17 mouse cellular contexts compared by ENCODE assay signal in the genomic region with DNA sequence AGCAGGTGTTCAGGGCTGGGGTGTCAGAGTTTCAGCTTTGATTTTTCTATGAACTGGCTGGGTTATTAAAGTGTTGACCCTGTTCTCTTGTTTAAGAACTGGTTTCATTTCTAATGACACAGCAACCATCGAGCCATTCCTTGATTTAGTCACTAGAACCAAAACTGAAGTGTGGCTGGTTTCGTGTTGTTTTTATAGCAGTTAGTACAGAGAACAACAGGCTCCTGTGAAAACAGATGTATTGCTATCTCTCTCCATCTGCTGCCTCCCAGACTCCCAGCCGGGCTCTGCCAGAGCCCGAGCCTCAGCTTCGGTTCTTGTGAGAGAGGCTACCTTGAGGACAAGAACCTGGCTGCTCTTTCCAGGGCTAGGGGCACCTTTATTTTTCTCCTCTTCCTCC.
DNase-seq lines count a peak whose midpoint lies in the region; ATAC-seq and TF ChIP-seq lines count a peak whose summit lies in the region.
"Had no signal": no experiment of that assay in that cellular context is flagged by ENCODE, and none has a peak within 500 bp of the region (broad histone marks: within the 10 kb centered on the region; RNA-seq: fewer than 3 reads in every experiment).

No protein-coding gene starts in this region.

- H3K27ac ChIP-seq in forebrain, embryonic 14.5 days (ENCODE audit: low read depth, low read length) = no peak overlapping the region
- no peak overlapping the region for H3K27ac ChIP-seq in forebrain, embryonic 10.5 days
- H3K27ac ChIP-seq in CH12.LX (ENCODE audit: insufficient read depth, low read depth) = peak overlapping the region; percentile 68
- H3K27ac ChIP-seq: heart, embryonic 15.5 days; hindbrain, embryonic 14.5 days; midbrain, embryonic 13.5 days; neural tube, embryonic 12.5 days had no signal

- H3K79me2 ChIP-seq in CH12.LX (replicated peaks; ENCODE audit: control insufficient read depth, extremely low read depth, insufficient read depth, poor library complexity, severe bottlenecking) = no peaks in the 10 kb centered on the region

- TF ChIP-seq POLR2A in CH12.LX (IDR thresholded peaks at IDR 0.05; ENCODE audit: low read depth, low read length) = no peak

- no peak; the same call in none of the 2 replicates for TF ChIP-seq RAD21 in CH12.LX (IDR thresholded peaks at IDR 0.05; ENCODE audit: low read depth, low read length)

- DNase-seq in forebrain, embryonic 14.5 days (ENCODE audit: low spot score) = peak; percentile 67
- DNase-seq in forebrain, embryonic 10.5 days (ENCODE audit: extremely low spot score, low spot score) = no peak
- DNase-seq in CH12.LX (ENCODE audit: extremely low read depth) = peak; percentile 49
- peak; percentile 62 to 64 for DNase-seq in layer of hippocampus, adult 8-10 months (ENCODE audit: low spot score in 2 of 2)
- DNase-seq in right cerebral cortex, postnatal 10 days (ENCODE audit: low spot score in 2 of 2) = peak; percentile 60 to 64
- DNase-seq in lung, postnatal 25 days (ENCODE audit: low spot score) = no peak
- no peak for DNase-seq in heart, postnatal 36 days
- DNase-seq in thymus, postnatal 0 days (ENCODE audit: low spot score) = no peak
- DNase-seq: adrenal gland, postnatal 36 days; cerebellum, adult 11-12 months; kidney, adult 2 months; lung, postnatal 10 days had no signal

- H3K4me3 ChIP-seq in forebrain, embryonic 14.5 days (ENCODE audit: low read depth, low read length) = no peak overlapping the region
- H3K4me3 ChIP-seq in forebrain, embryonic 10.5 days = no peak overlapping the region
- H3K4me3 ChIP-seq in CH12.LX (replicated peaks in 1 of 3; ENCODE audit: low read depth in 2 of 3, low read length in 2 of 3, poor library complexity in 1 of 3) = no peak overlapping the region
- H3K4me3 ChIP-seq: heart, embryonic 15.5 days; midbrain, embryonic 13.5 days; neural tube, embryonic 12.5 days had no signal

- no peaks in the 10 kb centered on the region for H3K9me3 ChIP-seq in forebrain, embryonic 14.5 days (replicated peaks; ENCODE audit: control insufficient read depth, low read length)
- no peaks in the 10 kb centered on the region for H3K9me3 ChIP-seq in forebrain, embryonic 10.5 days
- no peaks in the 10 kb centered on the region for H3K9me3 ChIP-seq in CH12.LX (replicated peaks; ENCODE audit: low read length)
- H3K9me3 ChIP-seq: heart, embryonic 15.5 days; midbrain, embryonic 13.5 days; neural tube, embryonic 12.5 days had no signal

- in situ Hi-C loops in CH12.LX (cut with MboI; ENCODE audit: low pct_ligation_motif_present, low pct_unique_long_range_greater_than_20kb, low sequenced_read_pairs) = loop anchor here (5.0 kb wide), 2 partner anchors 41 to 69 kb away; no protein-coding TSS in a partner anchor

- H3K36me3 ChIP-seq in forebrain, embryonic 14.5 days (ENCODE audit: control insufficient read depth, insufficient read depth, low read length) = no peaks in the 10 kb centered on the region
- H3K36me3 ChIP-seq in forebrain, embryonic 10.5 days (replicated peaks) = no peaks in the 10 kb centered on the region
- no peaks in the 10 kb centered on the region for H3K36me3 ChIP-seq in CH12.LX (replicated peaks in 1 of 2; ENCODE audit: control insufficient read depth in 1 of 2, insufficient read depth in 1 of 2, low read length in 1 of 2)
- H3K36me3 ChIP-seq: heart, embryonic 15.5 days; midbrain, embryonic 13.5 days; neural tube, embryonic 12.5 days had no signal

- TF ChIP-seq CTCF in CH12.LX (conservative IDR thresholded peaks at IDR 0.05 in 1 of 2, IDR thresholded peaks at IDR 0.05 in 1 of 2; ENCODE audit: low read depth in 2 of 2, low read length in 2 of 2) = no peak

- peak; percentile 93 for TF ChIP-seq EP300 in CH12.LX (IDR thresholded peaks at IDR 0.05; ENCODE audit: low read length)

- no peak overlapping the region for H3K9ac ChIP-seq in forebrain, embryonic 14.5 days (ENCODE audit: low read length)
- peak overlapping the region; percentile 63 for H3K9ac ChIP-seq in CH12.LX (ENCODE audit: insufficient read depth, low read depth)
- H3K9ac ChIP-seq: heart, embryonic 15.5 days; hindbrain, embryonic 14.5 days; midbrain, embryonic 13.5 days; neural tube, embryonic 12.5 days had no signal

- peak; percentile 64; the same call in 1 of the 2 replicates for ATAC-seq in forebrain, embryonic 14.5 days
- ATAC-seq: midbrain, embryonic 13.5 days had no signal

- WGBS in forebrain, embryonic 14.5 days = 69% methylated on average over 5 of the region's 5 CpGs
- WGBS in forebrain, embryonic 10.5 days = 85% methylated on average over 5 of the region's 5 CpGs

- dilution Hi-C loops in CH12.LX (cut with MboI; ENCODE audit: extremely low pct_ligation_motif_present, extremely low pct_unique_long_range_greater_than_20kb, low sequenced_read_pairs) = no loop called here

- H3K27me3 ChIP-seq in forebrain, embryonic 14.5 days (replicated peaks; ENCODE audit: control insufficient read depth, insufficient read depth, low read length) = no peaks in the 10 kb centered on the region
- 0 out of 2 replicates have a peak, but pooled peaks cover 4% of the 10 kb centered on the region for H3K27me3 ChIP-seq in forebrain, embryonic 10.5 days (ENCODE audit: poor library complexity, severe bottlenecking)
- H3K27me3 ChIP-seq in CH12.LX (replicated peaks) = no peaks in the 10 kb centered on the region
- H3K27me3 ChIP-seq: heart, embryonic 15.5 days; midbrain, embryonic 13.5 days; neural tube, embryonic 12.5 days had no signal

- H3K4me2 ChIP-seq in forebrain, embryonic 14.5 days (ENCODE audit: low read length) = no peak overlapping the region
- peak overlapping the region; percentile 73 for H3K4me2 ChIP-seq in CH12.LX (ENCODE audit: insufficient read depth, low read depth, poor library complexity, severe bottlenecking)
- H3K4me2 ChIP-seq: heart, embryonic 15.5 days; hindbrain, embryonic 14.5 days; liver, embryonic 11.5 days; midbrain, embryonic 13.5 days; neural tube, embryonic 12.5 days had no signal

- intact Hi-C loops in heart, postnatal 36 days (cut with DNase I) = no loop called here

- peaks cover 10% of the 10 kb centered on the region for H3K4me1 ChIP-seq in forebrain, embryonic 14.5 days (ENCODE audit: control insufficient read depth, insufficient read depth, low read length)
- peaks cover 17% of the 10 kb centered on the region for H3K4me1 ChIP-seq in forebrain, embryonic 10.5 days
- H3K4me1 ChIP-seq in CH12.LX (ENCODE audit: control insufficient read depth in 1 of 2, insufficient read depth in 2 of 2) = peaks cover 25 to 68% of the 10 kb centered on the region in 2 experiments
- H3K4me1 ChIP-seq: neural tube, embryonic 12.5 days had no signal

TF ChIP-seq in CH12.LX, 34 proteins besides CTCF, POLR2A, EP300 and RAD21 (continues in another document):
- TF ChIP-seq PAX5 (IDR thresholded peaks at IDR 0.05; ENCODE audit: low read length) (no peak), TBP (conservative IDR thresholded peaks at IDR 0.05; ENCODE audit: low read depth, low read length) (no peak), NELFE (IDR thresholded peaks at IDR 0.05; ENCODE audit: low read depth, low read length) (no peak), MAX (IDR thresholded peaks at IDR 0.05; ENCODE audit: low read length) (0 out of 2 replicates have a peak, but pooled peaks have one; percentile 53), RCOR1 (conservative IDR thresholded peaks at IDR 0.05; ENCODE audit: low read depth, low read length) (0 out of 2 replicates have a peak, but pooled peaks have one; percentile 19), MXI1 (IDR thresholded peaks at IDR 0.05; ENCODE audit: low read depth, low read length) (no peak), MAZ (IDR thresholded peaks at IDR 0.05; ENCODE audit: low read depth, low read length) (no peak), JUN (IDR thresholded peaks at IDR 0.05; ENCODE audit: insufficient read depth, low read depth, low read length) (peak; percentile 54), E2F4 (IDR thresholded peaks at IDR 0.05; ENCODE audit: insufficient replicate concordance, low read depth, low read length) (no peak), CHD1 (IDR thresholded peaks at IDR 0.05; ENCODE audit: low read depth, low read length) (no peak), MAFK (IDR thresholded peaks at IDR 0.05; ENCODE audit: insufficient replicate concordance, low read length) (peak; percentile 71; the same call in 1 of the 2 replicates), CHD2 (IDR thresholded peaks at IDR 0.05; ENCODE audit: low read length) (0 out of 2 replicates have a peak, but pooled peaks have one; percentile 43), UBTF (IDR thresholded peaks at IDR 0.05; ENCODE audit: low read depth, low read length) (no peak), TCF12 (IDR thresholded peaks at IDR 0.05; ENCODE audit: low read depth, low read length) (peak; percentile 86), MYC (IDR thresholded peaks at IDR 0.05; ENCODE audit: low read depth, low read length) (no peak; the same call in 1 of the 2 replicates), USF1 (IDR thresholded peaks at IDR 0.05; ENCODE audit: low read depth, low read length) (no peak), MEF2A (IDR thresholded peaks at IDR 0.05; ENCODE audit: borderline replicate concordance, low read depth, low read length) (peak; percentile 84; the same call in 1 of the 2 replicates), ZKSCAN1 (IDR thresholded peaks at IDR 0.05; ENCODE audit: borderline replicate concordance, low read depth, low read length) (no peak), BHLHE40 (IDR thresholded peaks at IDR 0.05; ENCODE audit: low read depth, low read length) (peak; percentile 67), ZNF384 (IDR thresholded peaks at IDR 0.05; ENCODE audit: low read depth, low read length) (no peak), ZMIZ1 (IDR thresholded peaks at IDR 0.05; ENCODE audit: low read depth, low read length) (no peak), ZC3H11A (IDR thresholded peaks at IDR 0.05; ENCODE audit: low read depth, low read length) (no peak), SIN3A (IDR thresholded peaks at IDR 0.05; ENCODE audit: low read length) (no peak), NRF1 (IDR thresholded peaks at IDR 0.05; ENCODE audit: low read depth, low read length) (no peak), ETS1 (conservative IDR thresholded peaks at IDR 0.05; ENCODE audit: low read depth, low read length) (peak; percentile 29; the same call in 1 of the 2 replicates), IRF4 (IDR thresholded peaks at IDR 0.05; ENCODE audit: low read depth, low read length) (peak; percentile 78), KAT2A (IDR thresholded peaks at IDR 0.05; ENCODE audit: insufficient replicate concordance, low read length) (no peak), GABPA (IDR thresholded peaks at IDR 0.05; ENCODE audit: insufficient replicate concordance, low read depth, low read length) (no peak), HCFC1 (IDR thresholded peaks at IDR 0.05; ENCODE audit: low read depth, low read length) (no peak), ELF1 (IDR thresholded peaks at IDR 0.05; ENCODE audit: low read depth, low read length) (no peak), USF2 (conservative IDR thresholded peaks at IDR 0.05; ENCODE audit: low read depth, low read length) (no peak), SMC3 (IDR thresholded peaks at IDR 0.05; ENCODE audit: low read depth, low read length) (no peak; the same call in 1 of the 2 replicates)

Comparison
In these comparisons a context has a peak if more than half of its experiments do, and no peak if none do; other contexts are left out.
1. DNase-seq: peak in forebrain, embryonic 14.5 days (single experiment), CH12.LX (single experiment), layer of hippocampus, adult 8-10 months (2 of 2) and right cerebral cortex, postnatal 10 days (2 of 2); none in forebrain, embryonic 10.5 days (single experiment), lung, postnatal 25 days (single experiment), heart, postnatal 36 days (0 of 2) and thymus, postnatal 0 days (single experiment).